Mouse (Mus musculus): ENCODE data around the gene Mars2.

Mars2 gene

GRCm38 (mm10) chr1:55236890-55237642, at the start of gene Mars2:
Gene Mars2, plus strand, starts transcription at chr1:55237177.
- peak; percentile 97 for ATAC-seq (ENCODE audit: low TSS enrichment)

- peak; percentile 73 for ATAC-seq (ENCODE audit: low TSS enrichment)
Measured at GRCm38 (mm10) chr1:55192015-55192414, 45.0 kb upstream of the Mars2 start.

- no peak for ATAC-seq (ENCODE audit: low TSS enrichment)
Measured at GRCm38 (mm10) chr1:55192824-55193223, 44.2 kb upstream of the Mars2 start.

- no peak for ATAC-seq (ENCODE audit: low TSS enrichment)
Measured at GRCm38 (mm10) chr1:55193316-55193715, 43.7 kb upstream of the Mars2 start.

- peak; percentile 38; the same call in 1 of the 2 replicates for ATAC-seq (ENCODE audit: low TSS enrichment)
Measured at GRCm38 (mm10) chr1:55194064-55194915, 42.7 kb upstream of the Mars2 start.

GRCm38 (mm10) chr1:55195021-55195420, 42.0 kb upstream of the Mars2 start:
- no peak for ATAC-seq (ENCODE audit: low TSS enrichment)

- no peak for ATAC-seq (ENCODE audit: low TSS enrichment)
Measured at GRCm38 (mm10) chr1:55196327-55197003, 40.5 kb upstream of the Mars2 start.

- ATAC-seq (ENCODE audit: low TSS enrichment): no peak
Measured at GRCm38 (mm10) chr1:55198719-55199118, 38.3 kb upstream of the Mars2 start.

- peak; percentile 74 for ATAC-seq (ENCODE audit: low TSS enrichment)
Measured at GRCm38 (mm10) chr1:55201850-55202752, 34.9 kb upstream of the Mars2 start.

- ATAC-seq (ENCODE audit: low TSS enrichment): no peak
Measured at GRCm38 (mm10) chr1:55205808-55206327, 31.1 kb upstream of the Mars2 start.

- no peak for ATAC-seq (ENCODE audit: low TSS enrichment)
Measured at GRCm38 (mm10) chr1:55207561-55207960, 29.4 kb upstream of the Mars2 start.

- no peak for ATAC-seq (ENCODE audit: low TSS enrichment)
Measured at GRCm38 (mm10) chr1:55208500-55209140, 28.4 kb upstream of the Mars2 start.

GRCm38 (mm10) chr1:55210202-55210965, 26.6 kb upstream of the Mars2 start:
- no peak for ATAC-seq (ENCODE audit: low TSS enrichment)

- ATAC-seq (ENCODE audit: low TSS enrichment): no peak
Measured at GRCm38 (mm10) chr1:55211081-55211480, 25.9 kb upstream of the Mars2 start.

GRCm38 (mm10) chr1:55212771-55213170, 24.2 kb upstream of the Mars2 start:
- no peak for ATAC-seq (ENCODE audit: low TSS enrichment)

- ATAC-seq (ENCODE audit: low TSS enrichment): no peak
Measured at GRCm38 (mm10) chr1:55213475-55213874, 23.5 kb upstream of the Mars2 start.

GRCm38 (mm10) chr1:55213936-55214335, 23.0 kb upstream of the Mars2 start:
- no peak for ATAC-seq (ENCODE audit: low TSS enrichment)

GRCm38 (mm10) chr1:55215185-55215813, 21.7 kb upstream of the Mars2 start:
- no peak for ATAC-seq (ENCODE audit: low TSS enrichment)

GRCm38 (mm10) chr1:55217191-55217590, 19.8 kb upstream of the Mars2 start:
- ATAC-seq (ENCODE audit: low TSS enrichment): no peak

All from frontal cortex, adult (tissue).